Mouse (Mus musculus) liver, embryonic 16.5 days (tissue): Measurements from ENCODE around the gene Plekhg1. TPM values are rescaled to one million over a fixed set of nuclear protein-coding genes. Genes with fewer than 3 reads are reported as not detected.
A peak's percentile ranks its signal among the peaks of the same experiment; 100 is the strongest.

Experiments
- ATAC-seq: fragments of 200-750 bp; cut with Nextera tagmentation; 2 replicates; pipeline ENCODE4 v1.8.0; 2017; ENCODE audit warnings: low read depth, mild to moderate bottlenecking, moderate number of reproducible peaks, moderate library complexity
- H3K27ac ChIP-seq: fragments of 300-500 bp; sonication (generic); 2 replicates; pipeline ENCODE4 v1.5.1; 2014; ENCODE audit warnings: mild to moderate bottlenecking, low read length
- H3K27me3 ChIP-seq: fragments of 300-500 bp; sonication (generic); 2 replicates; pipeline ENCODE4 v1.6.1; 2014; ENCODE audit warnings: low read depth, low read length, mixed read lengths; ENCODE audit not compliant: control insufficient read depth, insufficient read depth
- H3K36me3 ChIP-seq: fragments of 300-500 bp; sonication (generic); 2 replicates; pipeline ENCODE4 v1.6.1; 2014; ENCODE audit warnings: mild to moderate bottlenecking; ENCODE audit not compliant: control insufficient read depth, insufficient read depth
- H3K4me1 ChIP-seq: fragments of 300-500 bp; sonication (generic); 2 replicates; pipeline ENCODE4 v1.6.1; 2014; ENCODE audit warnings: low read depth, low read length, mixed read lengths; ENCODE audit not compliant: control insufficient read depth
- H3K4me2 ChIP-seq: fragments of 300-500 bp; sonication (generic); 2 replicates; pipeline ENCODE4 v1.6.1; 2014; ENCODE audit warnings: low read depth, low read length, mixed read lengths
- H3K4me3 ChIP-seq: fragments of 300-500 bp; sonication (generic); 2 replicates; pipeline ENCODE4 v1.5.1; 2014; ENCODE audit warnings: low read depth, mild to moderate bottlenecking, low read length
- H3K9ac ChIP-seq: fragments of 300-500 bp; sonication (generic); 2 replicates; pipeline ENCODE4 v1.6.1; 2014; ENCODE audit warnings: low read depth, low read length
- H3K9me3 ChIP-seq: fragments of 300-500 bp; sonication (generic); replicated peaks from 2 replicates; pipeline ENCODE4 v1.6.1; 2016; ENCODE audit warnings: low read length; ENCODE audit not compliant: control insufficient read depth
- WGBS: fragments of 180-500 bp; shearing (Covaris S2); extraction: QIAGEN DNeasy Blood & Tissue Kit; methylation state at CpG from one replicate; pipeline ENCODE4 v1.1.7; 2014; ENCODE audit not compliant: insufficient replicate concordance; 5-methylcytosine and 5-hydroxymethylcytosine counted together
- polyA plus RNA-seq: library from polyadenylated mRNA; unstranded; fragments of >200 nt; fragmentation: Nextera tagmentation; extraction: Ambion mirVana; gene quantifications from 2 replicates; pipeline ENCODE4 v1.2.1, GENCODE M21; 2015

Gene Plekhg1
- polyA plus RNA-seq, 1 experiment from 2014 or later = 2.2 TPM

DNA sequence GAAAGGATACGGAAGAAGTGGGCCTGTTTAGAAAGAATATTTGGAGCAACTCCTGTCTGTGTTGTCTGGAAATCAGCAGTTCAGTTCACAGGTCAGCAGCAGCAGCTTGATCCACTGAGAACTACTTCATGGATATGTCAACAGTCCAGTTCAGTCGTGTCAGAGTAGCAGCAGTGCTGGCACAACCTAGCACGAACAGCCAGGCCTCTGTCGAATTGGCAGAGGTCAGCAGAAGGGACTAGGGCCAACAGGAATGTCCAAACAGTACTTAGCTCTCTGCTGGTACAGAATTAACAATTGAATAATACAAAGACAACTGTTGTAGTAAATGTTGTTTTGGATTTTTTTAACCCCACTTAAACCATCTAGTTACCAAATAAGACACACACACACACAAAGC is 33.9 kb upstream of the Plekhg1 start:
- Histone ChIP-seq H3K4me2 (no peak overlapping the region), H3K36me3 (no peaks in the 10 kb centered on the region), H3K4me3 (no peak overlapping the region), H3K9me3 (no peaks in the 10 kb centered on the region), H3K9ac (no peak overlapping the region), H3K27ac (no peak overlapping the region), H3K4me1 (no peaks in the 10 kb centered on the region), H3K27me3 (no peaks in the 10 kb centered on the region)
- WGBS = 46% methylated on average over 4 of the region's 4 CpGs
- no peak; the same call in 1 of the 2 replicates for ATAC-seq

- no peak overlapping the region for H3K4me2 ChIP-seq
- 74% methylated on average over 3 of the region's 3 CpGs for WGBS
- H3K9me3 ChIP-seq = no peaks in the 10 kb centered on the region
- H3K36me3 ChIP-seq = no peaks in the 10 kb centered on the region
- H3K4me3 ChIP-seq = no peak overlapping the region
- no peak overlapping the region for H3K9ac ChIP-seq
- no peak overlapping the region for H3K27ac ChIP-seq
- no peak for ATAC-seq
- no peaks in the 10 kb centered on the region for H3K27me3 ChIP-seq
- no peaks in the 10 kb centered on the region for H3K4me1 ChIP-seq
Measured at GRCm38 (mm10) chr10:3710081-3710480, 30.1 kb upstream of the Plekhg1 start.

GRCm38 (mm10) chr10:3715302-3715943 is 24.7 kb upstream of the Plekhg1 start:
- Histone ChIP-seq H3K4me1 (no peaks in the 10 kb centered on the region), H3K9me3 (no peaks in the 10 kb centered on the region), H3K27ac (no peak overlapping the region), H3K4me2 (no peak overlapping the region), H3K9ac (no peak overlapping the region), H3K27me3 (no peaks in the 10 kb centered on the region), H3K36me3 (no peaks in the 10 kb centered on the region), H3K4me3 (no peak overlapping the region)
- WGBS = 66% methylated on average over 3 of the region's 3 CpGs
- ATAC-seq = no peak

GRCm38 (mm10) chr10:3718021-3718865 is 21.9 kb upstream of the Plekhg1 start:
- WGBS = 25% methylated on average over 16 of the region's 16 CpGs
- no peak overlapping the region for H3K4me3 ChIP-seq
- H3K9ac ChIP-seq = no peak overlapping the region
- no peaks in the 10 kb centered on the region for H3K36me3 ChIP-seq
- no peaks in the 10 kb centered on the region for H3K4me1 ChIP-seq
- no peak overlapping the region for H3K27ac ChIP-seq
- H3K4me2 ChIP-seq = no peak overlapping the region
- peak; percentile 37 for ATAC-seq
- no peaks in the 10 kb centered on the region for H3K27me3 ChIP-seq
- H3K9me3 ChIP-seq = no peaks in the 10 kb centered on the region

DNA sequence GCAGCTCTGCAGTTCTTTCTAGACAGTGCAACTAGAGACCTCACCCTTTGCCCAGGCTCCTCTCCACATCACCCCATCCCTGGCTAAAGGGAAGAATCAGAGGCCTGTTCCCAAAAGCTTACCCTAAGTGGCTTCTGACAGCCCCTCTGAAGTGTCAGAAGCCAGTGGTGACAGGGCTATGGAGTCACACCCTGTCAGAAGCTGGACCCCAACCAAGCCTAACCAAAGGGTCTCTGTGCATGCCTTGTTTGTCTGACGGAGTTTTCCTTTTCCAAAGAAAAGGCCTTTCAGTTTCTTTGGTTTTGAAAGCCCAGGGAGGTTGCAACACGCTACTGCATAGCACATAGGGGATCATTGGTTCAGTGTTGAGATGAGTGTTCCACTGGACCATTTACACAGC is 19.9 kb upstream of the Plekhg1 start:
- H3K4me3 ChIP-seq = no peak overlapping the region
- ATAC-seq = no peak

DNA sequence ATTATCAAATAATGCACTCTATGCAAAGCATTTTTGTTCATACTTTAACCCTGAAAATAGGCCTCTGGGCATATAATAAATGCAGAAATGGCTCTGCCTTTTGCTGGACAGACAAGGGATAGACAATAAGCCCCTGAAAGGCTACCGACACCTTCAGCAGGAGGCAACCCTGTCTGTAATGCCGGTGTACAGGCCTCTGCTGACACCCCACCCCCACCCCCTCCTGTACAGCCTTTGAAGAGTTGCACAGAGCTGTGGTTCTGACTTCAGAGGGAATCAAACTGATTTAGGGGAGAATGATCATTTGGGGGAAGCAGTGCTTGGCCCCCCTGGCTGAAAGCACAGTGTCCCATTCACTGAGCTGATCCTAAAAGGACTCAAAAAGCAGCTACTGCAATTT is 17.8 kb upstream of the Plekhg1 start:
- Histone ChIP-seq H3K9ac (no peak overlapping the region), H3K4me3 (no peak overlapping the region), H3K36me3 (no peaks in the 10 kb centered on the region), H3K4me1 (no peaks in the 10 kb centered on the region), H3K4me2 (no peak overlapping the region), H3K27me3 (no peaks in the 10 kb centered on the region), H3K27ac (no peak overlapping the region), H3K9me3 (no peaks in the 10 kb centered on the region)
- ATAC-seq = no peak
- 78% methylated on average over 2 of the region's 2 CpGs for WGBS

More for the DNA sequence above, 19.9 kb upstream of the Plekhg1 start:
- H3K4me1 ChIP-seq = no peaks in the 10 kb centered on the region
- H3K9me3 ChIP-seq = no peaks in the 10 kb centered on the region
- no peak overlapping the region for H3K9ac ChIP-seq
- H3K27ac ChIP-seq = no peak overlapping the region
- H3K27me3 ChIP-seq = no peaks in the 10 kb centered on the region
- no peaks in the 10 kb centered on the region for H3K36me3 ChIP-seq
- no peak overlapping the region for H3K4me2 ChIP-seq
- 48% methylated on average over 2 of the region's 2 CpGs for WGBS

DNA sequence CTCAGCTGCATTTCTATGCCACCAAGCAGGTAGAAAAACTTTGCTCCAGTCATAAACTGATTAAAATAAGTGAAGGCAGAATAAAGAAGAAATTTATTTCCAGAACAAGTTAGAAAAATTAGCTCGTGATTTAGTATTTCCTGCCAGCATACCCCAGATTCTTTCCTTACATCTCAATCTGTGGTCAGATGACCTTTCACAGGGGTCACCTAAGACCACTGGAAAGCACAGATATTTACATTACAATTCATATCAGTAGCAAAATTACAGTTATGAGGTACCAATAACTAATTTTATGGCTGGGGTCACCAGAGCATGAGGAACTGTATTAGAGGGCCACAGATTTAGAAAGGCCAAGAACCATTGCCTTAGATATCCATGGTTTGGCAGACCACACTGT is 15.5 kb upstream of the Plekhg1 start:
- Histone ChIP-seq H3K9me3 (no peaks in the 10 kb centered on the region), H3K4me2 (no peak overlapping the region), H3K4me1 (no peaks in the 10 kb centered on the region), H3K27ac (no peak overlapping the region), H3K27me3 (no peaks in the 10 kb centered on the region), H3K36me3 (no peaks in the 10 kb centered on the region), H3K4me3 (no peak overlapping the region), H3K9ac (no peak overlapping the region)
- no peak for ATAC-seq
- WGBS = 36% methylated on average over 1 of the region's 1 CpGs

DNA sequence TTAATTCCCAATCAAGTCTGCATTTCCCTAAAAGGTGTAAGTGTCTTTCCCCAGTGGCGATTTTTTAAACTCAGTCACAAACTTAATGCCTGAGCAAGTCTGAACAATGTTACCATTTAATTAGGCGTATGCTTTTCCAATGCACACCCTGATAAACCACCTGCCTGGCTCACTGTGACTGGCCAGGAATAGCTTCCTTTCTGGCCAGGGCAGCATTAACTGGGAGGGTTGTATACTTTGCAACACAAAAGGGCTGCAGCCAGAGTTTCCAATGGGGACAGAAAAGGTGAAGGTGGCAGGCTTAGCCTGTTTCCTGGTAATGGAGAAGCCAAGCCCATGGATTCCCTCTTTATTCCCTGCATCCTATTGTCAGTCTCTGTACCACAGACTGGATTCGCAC is 10.5 kb upstream of the Plekhg1 start:
- Histone ChIP-seq H3K27me3 (no peaks in the 10 kb centered on the region), H3K4me2 (no peak overlapping the region), H3K9ac (no peak overlapping the region), H3K4me1 (no peaks in the 10 kb centered on the region), H3K9me3 (no peaks in the 10 kb centered on the region), H3K4me3 (no peak overlapping the region), H3K36me3 (no peaks in the 10 kb centered on the region), H3K27ac (no peak overlapping the region)
- 55% methylated on average over 3 of the region's 3 CpGs for WGBS
- no peak for ATAC-seq

DNA sequence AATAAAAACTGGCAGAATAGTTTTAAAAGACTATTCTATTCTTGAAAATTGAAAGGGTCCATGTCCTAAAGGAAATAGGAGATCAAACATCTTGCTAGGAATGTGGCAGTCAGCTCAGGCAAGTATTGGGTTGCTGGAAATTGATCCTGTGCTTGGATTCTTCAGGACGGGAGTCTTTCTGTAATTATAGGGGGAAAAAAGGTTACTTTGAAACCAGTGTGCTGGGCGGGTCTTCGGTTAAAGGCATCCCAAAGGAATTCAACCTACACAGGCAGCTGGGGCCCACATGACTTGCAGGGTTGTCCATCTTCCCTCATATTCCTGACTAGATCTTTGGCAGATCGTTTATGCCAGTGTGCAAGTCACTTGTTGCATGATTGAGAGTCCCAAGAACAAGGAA is 9.8 kb upstream of the Plekhg1 start:
- no peak overlapping the region for H3K9ac ChIP-seq
- H3K36me3 ChIP-seq = no peaks in the 10 kb centered on the region
- H3K9me3 ChIP-seq = no peaks in the 10 kb centered on the region
- H3K4me2 ChIP-seq = no peak overlapping the region
- no peak for ATAC-seq
- no peaks in the 10 kb centered on the region for H3K4me1 ChIP-seq
- no peaks in the 10 kb centered on the region for H3K27me3 ChIP-seq
- H3K27ac ChIP-seq = no peak overlapping the region
- WGBS = 42% methylated on average over 4 of the region's 4 CpGs
- H3K4me3 ChIP-seq = no peak overlapping the region
